Mouse (Mus musculus) heart, postnatal 10 days (tissue): ENCODE measurements around the gene Ostm1. TPM values are rescaled to one million over a fixed set of nuclear protein-coding genes. Genes with fewer than 3 reads are reported as not detected.

Source experiments
- DNase-seq, 2 experiments: peaks; one replicate each; pipeline ENCODE4 v3.0.0; 2021
- intact Hi-C: fragments of 180-260 bp; cut with DNase I; formaldehyde crosslinking; loops from one replicate; pipeline ENCODE4 v1.15.1; 2025
- total RNA-seq, 2 experiments: library from RNA; stranded (reverse); gene quantifications; 2 replicates each; pipeline ENCODE4 v1.2.3; 2021

The Ostm1 gene
- total RNA-seq, 2 experiments from 2014 or later: 19.6 to 20.1 TPM

- intact Hi-C loops: no loop called here
- no peak for DNase-seq
These were observed 34.7 kb downstream of the Ostm1 start for GRCm38 (mm10) chr10:42618291-42618690.

- intact Hi-C loops: no loop called here
- DNase-seq: no peak
These were observed 42.3 kb downstream of the Ostm1 start for GRCm38 (mm10) chr10:42625907-42626306.

- no peak for DNase-seq
- intact Hi-C loops: loop anchor here (10.0 kb wide), 1 partner anchor 646 kb away; no protein-coding TSS in a partner anchor
These were observed 47.2 kb downstream of the Ostm1 start for GRCm38 (mm10) chr10:42630596-42631355.

- no peak for DNase-seq
- intact Hi-C loops: loop anchor here (2.0 to 10.0 kb wide), 2 partner anchors 49 to 647 kb away; partner anchors contain the start of genes Nr2e1 and Ostm1
These were observed 48.3 kb downstream of the Ostm1 start for GRCm38 (mm10) chr10:42631754-42632452.

- peak; percentile 33 to 35 for DNase-seq
- intact Hi-C loops: loop anchor here (2.0 to 10.0 kb wide), 2 partner anchors 50 to 648 kb away; partner anchors contain the start of genes Nr2e1 and Ostm1
These were observed 49.1 kb downstream of the Ostm1 start for GRCm38 (mm10) chr10:42632453-42633360.

- peak in 1 of 2 experiments; percentile 21 for DNase-seq
- intact Hi-C loops: loop anchor here (2.0 to 10.0 kb wide), 2 partner anchors 51 to 649 kb away; partner anchors contain the start of genes Nr2e1 and Ostm1
These were observed 49.9 kb downstream of the Ostm1 start for GRCm38 (mm10) chr10:42633361-42634121.

- DNase-seq: no peak
- intact Hi-C loops: loop anchor here (10.0 kb wide), 1 partner anchor 649 kb away; no protein-coding TSS in a partner anchor
These were observed 50.6 kb downstream of the Ostm1 start for GRCm38 (mm10) chr10:42634122-42634720.

GRCm38 (mm10) chr10:42635046-42635445 lies 51.4 kb downstream of the Ostm1 start:
- DNase-seq: no peak
- intact Hi-C loops: loop anchor here (5.0 to 10.0 kb wide), 2 partner anchors 308 to 650 kb away; no protein-coding TSS in a partner anchor

GRCm38 (mm10) chr10:42635566-42636359 lies 52.1 kb downstream of the Ostm1 start:
- intact Hi-C loops: loop anchor here (5.0 to 10.0 kb wide), 2 partner anchors 308 to 651 kb away; no protein-coding TSS in a partner anchor
- no peak for DNase-seq

GRCm38 (mm10) chr10:42636360-42637182 lies 52.9 kb downstream of the Ostm1 start:
- DNase-seq: no peak
- intact Hi-C loops: loop anchor here (1.0 to 10.0 kb wide), 3 partner anchors 309 to 652 kb away; no protein-coding TSS in a partner anchor

- DNase-seq: peak; percentile 56 to 84
- intact Hi-C loops: loop anchor here (1.0 to 10.0 kb wide), 3 partner anchors 310 to 652 kb away; no protein-coding TSS in a partner anchor
These were observed 53.7 kb downstream of the Ostm1 start for GRCm38 (mm10) chr10:42637183-42637788.

GRCm38 (mm10) chr10:42639856-42640255 lies 56.2 kb downstream of the Ostm1 start:
- no peak for DNase-seq

GRCm38 (mm10) chr10:42643638-42644037 lies 60.0 kb downstream of the Ostm1 start:
- DNase-seq: no peak
- intact Hi-C loops: no loop called here

More at GRCm38 (mm10) chr10:42639856-42640255, 56.2 kb downstream of the Ostm1 start:
- intact Hi-C loops: loop anchor here (5.0 to 10.0 kb wide), 2 partner anchors 313 to 655 kb away; no protein-coding TSS in a partner anchor

GRCm38 (mm10) chr10:42646340-42646739 lies 62.7 kb downstream of the Ostm1 start:
- intact Hi-C loops: no loop called here
- no peak for DNase-seq

- no peak for DNase-seq
- intact Hi-C loops: no loop called here
These were observed 78.3 kb downstream of the Ostm1 start for GRCm38 (mm10) chr10:42661916-42662315.

- DNase-seq: no peak
- intact Hi-C loops: no loop called here
These were observed 86.3 kb downstream of the Ostm1 start for GRCm38 (mm10) chr10:42669970-42670369.

GRCm38 (mm10) chr10:42672798-42673197 lies 89.2 kb downstream of the Ostm1 start:
- intact Hi-C loops: no loop called here
- no peak for DNase-seq
